Mouse (Mus musculus) right cerebral cortex, postnatal 36 days (tissue): ENCODE data around the gene Chst2.

Source experiments
- DNase-seq, 2 experiments: peaks; one replicate each; pipeline ENCODE4 v3.0.0; 2022; ENCODE audit warnings: low spot score in 2 of 2, mixed read lengths in 1 of 2

The Chst2 gene

GRCm38 (mm10) chr9:95365882-95366281 lies 40.6 kb downstream of the Chst2 start:
- DNase-seq, result no peak

- DNase-seq, result no peak
Measured at GRCm38 (mm10) chr9:95353829-95354391, 52.6 kb downstream of the Chst2 start.

- DNase-seq, result no peak
Measured at GRCm38 (mm10) chr9:95351968-95352367, 54.6 kb downstream of the Chst2 start.

GRCm38 (mm10) chr9:95350550-95350949 lies 56.0 kb downstream of the Chst2 start:
- no peak for DNase-seq
